Mouse (Mus musculus): ENCODE measurements around the gene Prkci.

DNA sequence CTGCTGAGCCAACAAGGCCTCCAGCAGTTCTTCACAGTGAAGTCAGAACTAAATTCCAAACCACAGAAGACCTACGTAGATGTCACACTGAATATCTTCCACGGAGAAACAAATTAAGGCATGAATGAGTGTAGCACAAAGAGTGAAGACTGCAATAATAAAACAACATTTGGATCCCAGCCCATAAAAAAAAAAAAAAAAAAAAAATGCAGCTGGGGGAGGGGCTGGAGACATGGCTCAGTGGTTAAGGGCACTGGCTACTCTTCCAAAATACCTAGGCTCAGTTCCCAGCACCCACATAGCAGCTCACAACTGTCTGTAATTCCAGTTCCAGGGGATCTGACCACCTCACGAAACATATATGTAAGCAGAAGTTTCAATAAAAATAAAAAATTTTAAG is 31.3 kb upstream of the Prkci start:
- TF ChIP-seq CTCF (IDR thresholded peaks at IDR 0.05; ENCODE audit: insufficient read depth, low read depth, low read length) = no peak
- no peak for TF ChIP-seq POLR2A (IDR thresholded peaks at IDR 0.05; ENCODE audit: insufficient read depth, low read depth, low read length)

Measured in olfactory bulb, adult 2 months (tissue).